Mouse (Mus musculus) gastrocnemius, adult 8-10 months (tissue): ENCODE data around the gene Aida. TPM values are rescaled to one million over a fixed set of nuclear protein-coding genes. Genes with fewer than 3 reads are reported as not detected.
A peak's percentile ranks its signal among the peaks of the same experiment; 100 is the strongest.

ENCODE experiments used
- DNase-seq, 2 experiments: peaks; one replicate each; pipeline ENCODE4 v3.0.0; 2022; ENCODE audit warnings: low spot score in 2 of 2
- total RNA-seq, 4 experiments: library from RNA; stranded (reverse); gene quantifications; 2 replicates each; pipeline ENCODE4 v1.2.4; 2022

Gene Aida
- total RNA-seq: 10 to 100 TPM; 16.6 to 21.7 (median 19.6) TPM

DNA sequence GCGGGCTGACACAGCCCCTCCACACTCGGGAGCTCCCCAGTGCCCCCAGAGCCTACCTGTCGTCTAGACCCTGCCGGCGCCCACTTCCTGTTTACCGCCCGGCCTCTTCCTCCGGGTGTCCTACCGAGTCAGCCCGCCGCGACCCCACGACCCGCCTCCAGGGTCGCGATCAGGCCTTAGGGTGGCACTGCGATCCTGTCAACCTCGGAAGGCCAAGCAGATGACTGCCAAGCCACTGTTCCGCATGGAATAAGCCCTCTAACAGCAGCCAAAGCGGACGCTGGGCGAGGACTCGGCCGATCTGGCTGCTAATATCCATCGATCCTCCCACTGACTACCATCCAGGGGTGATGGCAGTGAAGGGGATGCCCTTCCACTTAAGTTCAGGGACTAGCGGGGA, at the start of gene Aida:
TSS of gene Aida (plus strand) at position 126 of the 400 bp plus-strand sequence.
- no peak for DNase-seq

DNA sequence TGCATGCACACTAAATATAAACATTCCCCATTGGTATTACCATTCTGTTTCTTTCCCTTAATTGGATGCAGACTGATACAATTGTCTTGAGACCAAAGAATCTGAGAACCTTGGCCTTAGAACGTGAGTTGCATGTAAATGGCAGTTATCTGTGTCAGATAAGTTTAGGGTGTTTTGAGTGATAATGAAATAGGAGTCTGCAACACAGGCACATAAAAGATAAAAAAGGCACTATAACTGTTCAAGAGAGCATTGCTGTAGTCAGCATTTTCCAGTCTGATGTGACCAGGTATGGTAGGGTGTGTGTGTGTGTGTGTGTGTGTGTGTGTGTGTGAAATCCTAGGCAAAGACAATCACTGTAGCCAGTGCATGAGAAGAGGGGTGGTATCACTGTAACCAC, 48.2 kb upstream of the Aida start:
- DNase-seq: no peak

DNA sequence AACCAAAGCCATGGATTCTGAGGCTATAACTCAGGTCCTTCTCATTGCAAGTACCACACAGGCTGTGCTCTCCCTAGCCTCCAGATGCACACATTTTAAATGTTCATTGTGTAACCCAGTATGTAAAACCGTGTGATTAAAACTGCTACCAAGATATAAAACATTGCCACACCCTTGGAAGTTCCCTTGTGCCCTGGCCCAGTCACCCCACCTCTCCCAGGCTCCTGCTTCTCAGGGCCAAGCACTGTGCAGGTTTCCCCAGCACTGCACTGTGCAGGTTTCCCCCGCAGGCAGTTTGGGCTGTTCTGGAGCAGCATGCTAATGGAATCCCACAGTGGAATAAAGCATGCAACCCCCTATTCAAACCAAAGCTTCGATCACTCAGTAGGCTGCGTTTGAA, 45.8 kb upstream of the Aida start:
- DNase-seq: no peak

DNA sequence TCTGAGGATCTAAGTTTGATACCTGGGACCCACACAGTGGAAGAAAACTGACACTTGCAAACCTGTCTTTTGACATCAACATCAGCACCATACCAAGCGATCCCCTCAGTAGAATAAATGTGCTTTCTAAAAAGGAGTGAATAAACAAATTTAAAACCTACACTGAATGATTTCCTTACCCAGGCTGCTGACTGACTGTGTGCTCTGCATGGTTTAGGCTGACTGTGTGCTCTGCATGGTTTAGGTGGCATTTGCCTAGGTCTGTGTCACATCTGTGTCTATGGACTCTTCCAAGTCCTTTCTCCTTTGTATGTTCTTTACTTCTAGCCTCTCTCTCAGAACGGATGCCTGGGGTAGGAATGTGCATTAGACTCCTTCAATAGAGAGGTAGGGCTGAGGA, 44.6 kb upstream of the Aida start:
- no peak for DNase-seq

DNA sequence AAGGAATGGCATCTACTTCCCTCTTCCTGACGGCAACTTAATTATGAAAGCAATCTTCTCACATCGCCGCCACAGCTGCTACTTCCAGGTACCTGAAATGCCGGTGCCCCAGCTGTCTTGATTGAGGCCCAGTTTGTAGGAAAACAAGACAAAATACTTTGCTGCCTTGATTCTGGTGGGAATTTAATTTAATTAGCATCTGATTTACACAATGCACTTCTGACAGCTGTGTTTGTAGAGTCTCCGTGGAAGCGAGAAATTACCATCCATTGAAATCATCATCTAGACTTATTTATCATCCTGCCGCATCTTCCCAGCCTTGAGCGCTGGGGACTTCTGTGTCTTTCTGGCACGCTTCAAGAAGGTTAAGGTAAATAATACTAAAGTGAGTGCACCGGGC, 43.8 kb upstream of the Aida start:
- DNase-seq: no peak

DNA sequence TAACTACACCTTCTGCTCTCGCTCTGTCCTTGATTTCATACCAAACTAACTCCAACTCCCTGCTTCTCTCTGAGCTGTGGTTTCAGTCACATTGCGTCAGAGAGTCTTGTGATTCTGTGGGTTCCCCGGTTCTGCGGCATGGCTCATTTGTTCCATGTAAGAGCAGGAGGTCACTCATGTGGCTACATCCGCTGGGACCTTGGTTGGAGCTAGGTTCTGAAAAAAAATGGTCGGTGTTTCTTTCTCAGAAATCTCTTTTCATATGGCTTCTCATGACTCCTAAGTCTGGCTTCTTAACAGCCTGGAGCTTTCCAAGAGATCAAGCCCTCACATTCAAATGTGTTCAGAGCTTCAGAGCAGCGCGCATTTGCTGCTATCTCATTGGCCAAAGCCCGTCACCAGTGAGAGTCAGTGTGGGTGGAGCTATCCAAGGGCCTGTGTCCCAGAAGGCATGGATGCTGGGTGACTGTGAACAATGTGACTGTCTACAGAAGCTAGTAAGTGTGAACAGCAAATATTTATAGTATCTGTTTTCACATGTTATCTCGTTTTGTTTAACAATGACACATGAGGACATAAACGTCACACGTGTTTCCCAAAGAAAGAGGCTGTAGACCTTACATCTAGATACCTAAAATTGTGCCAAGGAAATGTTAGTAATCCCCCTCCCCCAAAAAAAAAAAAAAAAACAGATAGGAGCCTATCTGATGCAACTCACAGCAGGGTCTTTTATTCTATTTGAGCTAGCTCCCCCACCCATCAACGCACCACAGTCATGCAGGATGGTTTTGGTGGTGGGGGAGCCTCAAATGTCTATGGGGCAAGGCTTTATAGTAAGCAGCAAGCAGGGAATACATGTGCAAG, 32.0 kb upstream of the Aida start:
- DNase-seq: no peak

DNA sequence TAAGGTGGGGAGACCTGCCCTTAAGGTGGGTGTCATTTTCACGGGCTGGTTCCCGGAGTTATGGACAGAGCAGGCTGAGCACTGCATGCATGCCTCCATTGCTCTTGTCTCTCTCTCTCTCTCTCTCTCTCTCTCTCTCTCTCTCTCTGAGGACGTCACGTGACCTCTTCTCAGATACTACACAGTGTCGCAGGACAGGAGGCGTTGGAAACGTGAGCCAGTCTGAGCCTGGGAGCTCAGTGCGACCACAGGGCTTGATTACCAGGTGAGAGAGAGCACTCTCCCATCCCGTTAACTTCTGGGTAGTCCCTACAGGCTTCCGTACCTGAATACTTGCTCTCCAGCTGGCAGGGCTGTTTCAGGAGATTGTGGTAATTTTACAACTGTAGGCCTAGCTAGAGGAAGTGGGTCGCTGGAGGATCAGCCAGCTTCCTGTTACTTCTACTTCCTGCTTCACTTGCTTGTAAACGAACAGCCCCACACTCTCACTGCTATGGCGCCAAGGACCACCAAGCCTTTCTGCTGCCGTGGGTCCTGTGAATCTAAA, 30.4 kb upstream of the Aida start:
- DNase-seq: no peak

DNA sequence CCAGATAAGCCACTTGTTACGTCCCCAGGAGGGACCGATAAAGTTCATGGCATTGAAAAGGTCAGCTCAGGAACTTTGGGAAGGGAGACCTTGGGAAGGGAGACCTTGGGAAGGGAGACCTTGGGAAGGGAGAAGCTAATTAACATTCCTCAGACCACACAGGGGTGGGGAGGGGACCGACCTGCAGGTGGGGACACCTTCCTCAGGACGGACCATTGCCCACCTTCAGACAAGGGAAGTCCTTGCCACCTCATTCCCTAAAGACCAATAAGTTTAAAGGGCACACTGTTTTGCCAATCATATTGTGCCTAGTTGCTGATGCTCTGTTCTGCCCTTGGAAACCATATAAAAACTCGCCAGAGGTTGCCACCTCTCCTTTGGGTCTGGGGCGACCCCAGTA, 28.7 kb upstream of the Aida start:
- no peak for DNase-seq

DNA sequence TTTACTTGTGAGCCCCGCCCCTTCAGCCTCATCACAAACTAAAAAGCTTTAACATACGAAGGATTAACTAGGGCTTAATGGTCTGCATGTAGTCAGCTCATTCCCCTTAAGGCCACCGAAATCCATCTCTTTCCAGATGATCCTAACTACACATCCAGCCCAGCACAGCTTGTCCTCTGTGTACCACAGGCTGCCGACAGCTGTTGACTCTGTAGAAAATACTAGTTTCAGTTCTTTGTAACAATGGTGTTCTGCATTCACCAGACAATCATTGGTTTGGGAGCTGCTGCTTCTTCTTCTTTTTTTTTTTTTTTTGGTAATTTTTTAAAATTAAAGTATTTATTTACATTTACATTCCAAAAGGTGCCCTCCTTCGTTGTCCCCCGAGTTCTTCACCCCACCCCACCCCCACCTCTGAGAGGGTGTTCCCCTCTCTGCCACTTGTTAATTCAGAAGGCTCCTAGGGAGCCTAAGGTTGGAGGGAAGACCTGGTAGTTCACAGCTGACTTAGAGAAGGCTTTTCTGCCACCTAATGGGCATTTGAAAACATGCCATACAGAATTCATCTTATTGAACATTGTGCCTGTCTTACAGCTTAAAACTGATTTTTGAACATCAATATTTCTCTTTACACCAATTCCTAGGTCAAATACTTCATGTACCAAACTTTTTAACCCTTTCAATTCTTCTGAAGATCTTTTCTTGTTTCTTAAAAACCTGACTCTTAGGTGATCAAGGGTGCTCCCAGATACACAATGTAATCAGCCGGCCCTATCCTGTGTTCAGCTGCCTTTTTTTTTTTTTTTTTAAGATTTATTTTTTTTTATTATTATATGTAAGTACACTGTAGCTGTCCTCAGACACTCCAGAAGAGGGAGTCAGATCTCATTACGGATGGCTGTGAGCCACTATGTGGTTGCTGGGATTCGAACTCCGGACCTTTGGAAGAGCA, 23.2 kb upstream of the Aida start:
- DNase-seq: no peak

DNA sequence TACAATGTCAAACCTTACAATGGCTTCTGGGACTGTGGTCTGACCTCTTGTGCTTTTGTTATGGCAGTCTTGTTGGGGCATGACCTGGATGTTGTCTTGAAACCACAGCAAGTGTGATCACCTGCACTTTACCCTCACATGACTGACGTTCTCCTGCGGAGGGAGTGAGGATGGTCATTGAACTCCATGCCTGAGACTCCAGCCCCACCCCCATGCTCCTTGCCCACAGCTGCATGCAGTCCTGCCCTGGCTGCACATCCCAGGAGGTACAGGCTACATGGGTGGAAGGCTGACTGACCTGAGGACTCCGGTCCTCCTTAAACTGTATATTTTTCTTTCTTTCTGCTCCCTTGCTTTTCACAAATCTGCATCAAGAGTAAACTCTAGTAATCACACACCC, 22.0 kb upstream of the Aida start:
- DNase-seq: no peak

DNA sequence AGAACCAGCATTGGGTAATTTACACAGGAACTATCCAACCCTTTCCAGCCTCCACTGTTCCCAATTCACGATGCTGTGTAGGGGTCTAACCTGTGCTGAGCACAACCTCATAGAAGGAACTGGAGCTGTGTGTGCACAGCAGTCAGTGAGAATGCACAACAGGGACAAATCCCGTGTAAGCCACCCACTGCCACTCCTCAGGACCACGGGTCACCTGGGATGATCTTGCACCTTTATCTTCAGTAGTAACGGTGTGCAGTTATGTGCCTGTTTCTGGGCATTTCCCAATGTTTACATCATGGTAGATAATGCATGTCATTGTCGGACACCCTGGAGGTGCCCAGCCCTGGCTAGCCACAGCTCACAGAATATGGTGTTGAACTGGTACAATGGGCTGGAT, 20.6 kb upstream of the Aida start:
- DNase-seq: no peak

DNA sequence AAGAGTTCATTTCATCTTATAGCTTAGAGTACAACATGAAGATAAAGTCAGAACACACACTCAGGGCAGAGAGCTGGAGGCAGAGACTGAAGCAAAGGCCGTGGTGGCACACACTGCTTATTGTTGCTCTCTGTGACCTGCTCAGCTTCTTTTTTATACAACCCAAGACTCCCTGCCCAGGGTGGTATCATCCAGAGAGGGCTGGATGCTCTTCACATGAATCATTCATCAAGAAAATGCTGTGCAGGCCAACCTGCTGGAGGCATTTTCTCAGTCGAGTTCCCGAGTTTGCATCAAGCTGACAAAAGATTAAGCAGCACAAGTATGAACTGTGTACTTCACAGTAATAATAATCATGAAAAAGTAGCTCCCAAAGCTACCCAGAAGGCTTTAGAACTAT, 8.0 kb upstream of the Aida start:
- DNase-seq: no peak

DNA sequence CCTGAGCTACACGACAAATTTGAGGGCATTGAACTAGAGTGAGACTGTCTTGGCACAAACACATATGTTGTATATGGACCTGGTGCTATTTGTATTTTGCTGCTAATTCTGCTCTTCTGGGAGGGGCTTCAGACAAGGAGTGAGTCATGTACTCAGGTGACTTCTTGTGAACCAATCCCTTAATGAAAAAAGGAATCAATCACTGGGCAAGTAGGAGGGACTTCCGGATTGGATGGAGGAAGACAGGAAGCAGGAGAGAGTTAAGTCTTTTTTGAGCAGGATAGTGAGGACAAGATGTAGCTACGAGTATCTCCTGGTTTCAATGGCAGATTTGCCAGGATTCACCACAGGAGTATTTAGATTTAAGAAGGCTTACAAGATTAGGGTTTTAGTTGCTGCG, 6.8 kb upstream of the Aida start:
- DNase-seq: no peak

DNA sequence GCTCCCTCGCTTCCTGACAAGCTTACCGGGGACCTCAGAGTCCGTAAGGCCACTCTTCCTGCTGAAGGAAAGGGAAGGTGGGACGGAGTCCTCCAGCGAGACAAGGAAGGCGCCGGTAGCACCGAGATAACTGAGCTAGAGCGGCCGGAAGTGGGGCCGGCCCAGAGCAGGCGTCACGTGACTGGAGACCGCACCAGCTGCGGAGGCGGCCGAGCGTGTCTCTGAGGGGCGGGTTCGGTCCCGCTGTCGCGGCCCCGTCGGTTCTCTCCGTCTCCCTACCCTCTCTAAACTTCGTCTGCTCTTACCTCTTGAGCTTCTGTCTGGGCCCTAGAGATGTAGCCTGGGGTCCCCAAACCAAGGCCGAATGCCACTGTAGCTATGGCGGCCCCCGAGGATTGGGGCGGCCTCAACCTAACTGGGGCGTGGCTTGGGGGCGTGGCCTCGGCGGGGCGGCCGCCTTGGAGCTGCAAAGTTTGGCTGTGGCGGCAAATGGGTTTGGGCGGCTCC, 540 bp downstream of the Aida start, which contains the start of gene Brox:
TSS of gene Brox (minus strand) at position 393 of the 507 bp plus-strand sequence.
- peak; percentile 91 for DNase-seq

DNA sequence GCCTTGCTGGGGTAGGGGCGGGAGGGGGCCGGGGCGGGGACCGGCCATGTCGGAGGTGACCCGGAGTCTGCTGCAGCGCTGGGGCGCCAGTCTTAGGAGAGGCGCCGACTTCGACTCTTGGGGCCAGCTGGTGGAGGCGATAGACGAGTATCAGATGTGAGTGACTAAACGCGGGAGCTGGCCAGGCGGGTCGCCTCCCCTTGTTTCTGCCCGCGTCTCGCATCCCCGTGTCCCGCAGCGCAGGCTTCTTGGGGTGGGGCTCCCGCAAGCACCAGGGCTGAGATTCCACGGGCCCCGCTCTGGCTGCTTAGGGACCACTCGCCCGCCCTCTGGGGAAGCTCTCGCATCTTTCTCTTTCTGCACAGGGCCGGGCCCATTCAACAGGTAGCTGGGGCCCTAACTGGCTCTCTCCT, 1.1 kb downstream of the Aida start:
- no peak for DNase-seq

DNA sequence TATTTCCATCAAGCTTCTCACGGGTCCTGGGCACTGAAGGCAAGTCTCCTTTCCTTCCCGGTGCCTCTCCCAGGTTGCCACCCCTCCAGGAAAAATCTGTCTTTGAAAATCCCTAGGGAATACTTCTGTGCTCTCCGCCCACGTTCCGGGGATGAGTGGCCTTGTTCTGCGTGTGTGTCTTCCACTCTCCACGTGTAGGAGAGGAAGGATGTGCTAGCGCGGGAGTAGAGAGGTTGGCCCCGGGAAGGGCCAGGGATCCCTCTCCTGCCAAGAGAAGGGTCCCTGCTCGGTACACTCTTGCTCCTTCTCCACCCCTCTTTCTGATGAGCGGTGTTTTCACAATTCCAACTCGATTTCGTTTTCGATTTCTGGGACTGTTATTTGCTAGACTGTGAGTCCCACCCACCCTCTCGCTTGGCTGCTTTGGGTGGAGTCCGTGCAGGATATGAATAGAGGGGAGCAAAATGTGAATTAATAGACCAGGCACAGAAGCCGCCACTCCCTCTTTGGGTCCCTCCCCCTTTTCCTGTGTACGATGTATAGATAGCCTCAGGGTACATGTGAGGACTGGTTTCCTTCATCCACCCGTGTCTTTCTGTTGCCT, 1.6 kb downstream of the Aida start:
- peak; percentile 14 to 21 for DNase-seq

DNA sequence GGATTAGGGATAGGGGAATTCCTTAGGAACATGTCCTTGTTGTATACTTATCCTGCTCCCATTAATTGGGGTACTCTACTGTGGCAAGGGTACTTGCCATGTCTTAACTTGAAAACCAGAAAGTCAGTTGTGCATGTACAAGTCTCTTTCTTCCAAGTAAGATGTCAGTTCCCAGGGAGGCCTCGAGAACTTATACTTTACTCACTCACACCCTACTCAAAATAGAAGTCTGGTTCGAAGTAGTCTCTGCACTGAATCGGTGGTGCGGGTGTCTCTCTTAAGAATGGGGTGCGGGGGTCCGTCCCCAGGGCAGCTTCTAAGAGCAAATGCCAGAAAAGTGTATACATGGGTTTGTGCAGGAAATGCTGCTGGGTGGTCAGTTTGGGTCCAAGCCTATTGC, 2.8 kb downstream of the Aida start:
- peak; percentile 93 to 100 for DNase-seq

DNA sequence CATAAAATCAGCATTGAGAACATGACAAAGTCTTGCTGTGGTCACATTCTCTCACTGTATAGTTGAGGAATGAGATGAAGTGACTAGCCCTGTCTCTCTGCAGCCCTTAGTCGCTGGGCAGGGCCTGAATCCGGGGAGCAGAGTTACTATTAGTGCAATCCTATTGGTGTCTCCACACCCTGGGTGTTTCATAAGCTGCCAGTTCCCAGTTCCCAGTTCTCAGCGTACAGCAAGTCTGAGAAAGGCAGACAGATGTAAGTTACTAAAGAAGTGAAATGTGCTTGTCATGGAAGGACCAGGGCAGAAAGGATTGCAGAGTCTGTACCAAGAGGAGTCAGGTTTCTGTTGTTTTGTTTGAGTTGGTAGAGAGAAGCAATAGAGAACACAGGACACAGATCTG, 11.2 kb downstream of the Aida start:
- DNase-seq: no peak

DNA sequence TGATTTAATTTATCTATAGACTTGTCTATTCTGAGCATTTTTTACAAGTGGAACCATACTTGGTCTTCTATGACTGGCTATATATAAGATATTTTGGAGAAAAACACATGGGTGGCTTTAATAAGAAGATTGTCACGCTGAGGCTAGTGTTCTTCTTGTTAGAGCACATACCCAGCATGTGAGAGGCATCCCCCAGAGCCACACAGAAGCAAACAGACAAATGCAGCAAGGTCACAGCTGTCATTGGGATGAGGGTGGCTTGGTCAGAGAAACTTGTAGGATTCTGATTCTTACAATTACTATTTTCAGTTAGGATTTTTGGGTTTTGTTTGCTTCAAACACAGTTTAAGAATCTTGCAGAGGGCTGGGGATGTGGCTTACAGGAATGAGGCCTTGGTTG, 12.1 kb downstream of the Aida start:
- no peak for DNase-seq

DNA sequence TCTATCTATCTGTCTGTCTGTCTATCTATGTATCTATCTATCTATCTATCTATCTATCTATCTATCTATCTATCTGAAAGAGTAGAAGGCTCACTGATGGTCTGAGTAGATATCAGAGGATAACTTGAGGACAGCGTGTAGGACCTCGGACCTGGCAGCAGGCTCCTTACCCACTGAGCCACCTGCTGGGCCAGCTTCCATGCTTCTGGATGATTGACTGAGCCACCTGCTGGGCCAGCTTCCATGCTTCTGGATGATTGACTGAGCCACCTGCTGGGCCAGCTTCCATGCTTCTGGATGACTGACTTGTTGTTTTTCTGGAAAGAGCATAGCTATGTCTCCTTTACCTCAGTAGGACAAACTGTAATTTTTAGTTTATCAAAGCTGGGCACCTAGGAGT, 13.2 kb downstream of the Aida start:
- DNase-seq: peak; percentile 34 to 67

DNA sequence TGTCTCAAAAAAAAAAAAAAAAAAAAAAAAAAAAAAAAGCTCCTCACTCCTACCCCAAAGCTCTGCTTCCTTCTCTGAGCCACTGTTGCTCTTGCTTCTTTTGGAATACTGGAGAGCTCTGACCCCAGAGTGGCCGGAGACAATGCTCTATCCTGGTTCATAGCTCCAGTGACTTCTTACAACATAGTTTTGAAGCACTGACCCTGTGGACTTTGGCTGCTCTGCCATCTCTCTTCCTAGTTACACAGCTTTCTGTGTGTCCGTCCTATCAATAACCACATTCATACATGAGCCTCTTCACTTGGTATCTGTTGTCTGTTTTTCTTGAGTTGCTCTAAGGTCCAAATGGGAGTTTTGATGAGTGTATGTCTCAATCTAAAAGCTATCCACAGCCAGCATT, 15.7 kb downstream of the Aida start:
- no peak for DNase-seq
